Mouse (Mus musculus): ENCODE data around the gene Acss1. TPM values are rescaled to one million over a fixed set of nuclear protein-coding genes. Genes with fewer than 3 reads are reported as not detected.

Gene Acss1
- total and polyA plus RNA-seq, 3 experiments, result 24.8 to 123 (median 67.3) TPM

- Histone ChIP-seq H3K4me1 (ENCODE audit: insufficient read depth, low read depth, low read length) (peaks cover 88% of the 10 kb centered on the region), H3K4me3 (ENCODE audit: low read depth, low read length) (no peak overlapping the region; the same call in 1 of the 2 replicates), H3K27me3 (ENCODE audit: insufficient read depth, low read length) (no peaks in the 10 kb centered on the region), H3K36me3 (replicated peaks) (peaks cover 78% of the 10 kb centered on the region), H3K9me3 (replicated peaks) (no peaks in the 10 kb centered on the region)
- ATAC-seq (ENCODE audit: extremely low read depth, insufficient number of reproducible peaks, low FRiP score, poor library complexity, severe bottlenecking), result no peak
- TF ChIP-seq CTCF (IDR thresholded peaks at IDR 0.05; ENCODE audit: low read depth, low read length) (no peak), GATA1 (IDR thresholded peaks at IDR 0.05; ENCODE audit: borderline replicate concordance, low read length) (no peak), POLR2AphosphoS5 (IDR thresholded peaks at IDR 0.05; ENCODE audit: insufficient replicate concordance, low read depth, low read length) (no peak), GATA2 (IDR thresholded peaks at IDR 0.05; ENCODE audit: borderline replicate concordance, low read depth, low read length) (no peak), TAL1 (conservative IDR thresholded peaks at IDR 0.05; ENCODE audit: low read depth, low read length) (no peak)
- no peak for DNase-seq (ENCODE audit: low spot score)
Measured at GRCm38 (mm10) chr2:150648300-150648895, 19.9 kb downstream of the Acss1 start.

- H3K9me3 ChIP-seq (replicated peaks), result no peaks in the 10 kb centered on the region
- DNase-seq (ENCODE audit: low spot score) (no peak), ATAC-seq (ENCODE audit: extremely low read depth, insufficient number of reproducible peaks, low FRiP score, poor library complexity, severe bottlenecking) (no peak)
- H3K27me3 ChIP-seq (ENCODE audit: insufficient read depth, low read length), result no peaks in the 10 kb centered on the region
- H3K4me3 ChIP-seq (ENCODE audit: low read depth, low read length), result no peak overlapping the region; the same call in 1 of the 2 replicates
- H3K36me3 ChIP-seq (replicated peaks), result peaks cover 78% of the 10 kb centered on the region
- H3K4me1 ChIP-seq (ENCODE audit: insufficient read depth, low read depth, low read length), result peaks cover 82% of the 10 kb centered on the region
- TF ChIP-seq CTCF (IDR thresholded peaks at IDR 0.05; ENCODE audit: low read depth, low read length) (no peak), POLR2AphosphoS5 (IDR thresholded peaks at IDR 0.05; ENCODE audit: insufficient replicate concordance, low read depth, low read length) (no peak), GATA1 (IDR thresholded peaks at IDR 0.05; ENCODE audit: borderline replicate concordance, low read length) (no peak), GATA2 (IDR thresholded peaks at IDR 0.05; ENCODE audit: borderline replicate concordance, low read depth, low read length) (no peak), TAL1 (conservative IDR thresholded peaks at IDR 0.05; ENCODE audit: low read depth, low read length) (no peak)
Measured at GRCm38 (mm10) chr2:150647681-150648299, 20.5 kb downstream of the Acss1 start.

GRCm38 (mm10) chr2:150646411-150647121 is 21.7 kb downstream of the Acss1 start:
- ATAC-seq (ENCODE audit: extremely low read depth, insufficient number of reproducible peaks, low FRiP score, poor library complexity, severe bottlenecking), result peak; percentile 61

GRCm38 (mm10) chr2:150645225-150645624 is 23.1 kb downstream of the Acss1 start:
- DNase-seq (ENCODE audit: low spot score) (no peak), ATAC-seq (ENCODE audit: extremely low read depth, insufficient number of reproducible peaks, low FRiP score, poor library complexity, severe bottlenecking) (no peak)
- Histone ChIP-seq H3K4me3 (ENCODE audit: low read depth, low read length) (no peak overlapping the region), H3K27me3 (ENCODE audit: insufficient read depth, low read length) (no peaks in the 10 kb centered on the region), H3K36me3 (replicated peaks) (peaks cover 85% of the 10 kb centered on the region), H3K4me1 (ENCODE audit: insufficient read depth, low read depth, low read length) (peaks cover 81% of the 10 kb centered on the region), H3K9me3 (replicated peaks) (no peaks in the 10 kb centered on the region)
- TF ChIP-seq GATA2 (IDR thresholded peaks at IDR 0.05; ENCODE audit: borderline replicate concordance, low read depth, low read length), result no peak
- TF ChIP-seq TAL1 (conservative IDR thresholded peaks at IDR 0.05; ENCODE audit: low read depth, low read length), result no peak
- no peak for TF ChIP-seq POLR2AphosphoS5 (IDR thresholded peaks at IDR 0.05; ENCODE audit: insufficient replicate concordance, low read depth, low read length)
- TF ChIP-seq GATA1 (IDR thresholded peaks at IDR 0.05; ENCODE audit: borderline replicate concordance, low read length), result no peak
- no peak for TF ChIP-seq CTCF (IDR thresholded peaks at IDR 0.05; ENCODE audit: low read depth, low read length)

More at GRCm38 (mm10) chr2:150646411-150647121, 21.7 kb downstream of the Acss1 start:
- Histone ChIP-seq H3K4me3 (ENCODE audit: low read depth, low read length) (peak overlapping the region; percentile 58; the same call in 1 of the 2 replicates), H3K36me3 (replicated peaks) (peaks cover 86% of the 10 kb centered on the region), H3K4me1 (ENCODE audit: insufficient read depth, low read depth, low read length) (peaks cover 89% of the 10 kb centered on the region), H3K9me3 (replicated peaks) (no peaks in the 10 kb centered on the region), H3K27me3 (ENCODE audit: insufficient read depth, low read length) (no peaks in the 10 kb centered on the region)
- TF ChIP-seq CTCF (IDR thresholded peaks at IDR 0.05; ENCODE audit: low read depth, low read length) (no peak), POLR2AphosphoS5 (IDR thresholded peaks at IDR 0.05; ENCODE audit: insufficient replicate concordance, low read depth, low read length) (no peak), TAL1 (conservative IDR thresholded peaks at IDR 0.05; ENCODE audit: low read depth, low read length) (peak; percentile 45), GATA2 (IDR thresholded peaks at IDR 0.05; ENCODE audit: borderline replicate concordance, low read depth, low read length) (no peak)
- DNase-seq (ENCODE audit: low spot score), result peak; percentile 18

DNA sequence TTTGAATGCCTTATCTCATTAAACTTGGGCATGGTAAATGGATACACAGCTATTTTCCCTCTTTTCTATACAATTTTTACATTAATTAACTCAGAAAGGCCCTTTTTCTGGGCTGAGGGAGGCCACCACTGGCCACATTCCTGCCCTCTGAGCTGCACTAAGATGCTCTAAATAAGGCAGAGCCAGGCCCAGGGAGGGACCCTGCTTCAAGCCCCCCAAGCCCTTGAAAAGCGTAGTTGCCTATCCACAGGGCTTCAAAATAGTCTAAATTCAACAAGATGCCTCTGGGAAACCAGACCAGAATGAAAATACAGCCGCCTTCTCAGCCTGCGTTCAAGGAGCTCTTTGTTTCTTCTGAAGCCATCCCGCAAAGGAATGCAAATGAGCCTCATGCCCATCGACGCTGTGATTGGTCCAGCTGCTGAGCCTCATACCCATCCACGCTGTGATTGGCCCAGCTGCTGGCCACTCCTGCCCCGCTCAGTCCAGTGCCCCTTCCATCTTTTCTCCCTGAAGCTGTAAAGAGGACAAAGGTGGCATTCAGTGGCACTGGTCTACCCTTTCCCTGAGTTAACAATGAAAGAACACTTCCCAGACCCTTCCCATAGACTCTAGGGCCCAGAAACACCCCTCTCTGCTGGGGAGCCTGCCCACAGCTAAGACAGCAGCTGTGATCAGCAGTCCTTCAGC is 24.4 kb downstream of the Acss1 start:
- H3K27me3 ChIP-seq (ENCODE audit: insufficient read depth, low read length), result no peaks in the 10 kb centered on the region
- TF ChIP-seq GATA2 (IDR thresholded peaks at IDR 0.05; ENCODE audit: borderline replicate concordance, low read depth, low read length), result no peak
- ATAC-seq (ENCODE audit: extremely low read depth, insufficient number of reproducible peaks, low FRiP score, poor library complexity, severe bottlenecking) (no peak), DNase-seq (ENCODE audit: low spot score) (no peak)
- peaks cover 68% of the 10 kb centered on the region for H3K4me1 ChIP-seq (ENCODE audit: insufficient read depth, low read depth, low read length)
- peaks cover 85% of the 10 kb centered on the region for H3K36me3 ChIP-seq (replicated peaks)
- no peak overlapping the region for H3K4me3 ChIP-seq (ENCODE audit: low read depth, low read length)
- no peaks in the 10 kb centered on the region for H3K9me3 ChIP-seq (replicated peaks)

DNA sequence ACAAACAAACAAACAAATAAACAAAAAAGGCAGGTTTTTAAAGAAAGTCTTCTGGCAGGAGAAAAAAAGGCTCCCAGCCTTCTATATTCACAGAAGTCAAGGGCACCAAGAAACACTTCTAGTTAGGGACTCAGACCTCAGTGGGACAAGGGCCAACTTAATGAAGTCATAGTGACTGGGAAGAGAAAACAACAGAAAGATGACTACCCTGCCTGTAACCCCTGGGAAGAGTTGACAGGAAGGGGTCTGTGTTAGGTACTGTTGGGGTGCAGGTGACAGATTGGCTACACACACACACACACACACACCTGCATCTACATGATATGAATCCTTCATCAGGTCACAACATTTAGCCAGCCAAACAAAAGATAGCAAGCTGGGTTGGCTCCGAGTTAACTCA is 25.1 kb downstream of the Acss1 start:
- Histone ChIP-seq H3K4me1 (ENCODE audit: insufficient read depth, low read depth, low read length) (peaks cover 61% of the 10 kb centered on the region), H3K36me3 (replicated peaks) (peaks cover 86% of the 10 kb centered on the region), H3K9me3 (replicated peaks) (no peaks in the 10 kb centered on the region), H3K27me3 (ENCODE audit: insufficient read depth, low read length) (no peaks in the 10 kb centered on the region), H3K4me3 (ENCODE audit: low read depth, low read length) (no peak overlapping the region)
- no peak for ATAC-seq (ENCODE audit: extremely low read depth, insufficient number of reproducible peaks, low FRiP score, poor library complexity, severe bottlenecking)
- no peak for TF ChIP-seq GATA1 (IDR thresholded peaks at IDR 0.05; ENCODE audit: borderline replicate concordance, low read length)
- no peak for TF ChIP-seq GATA2 (IDR thresholded peaks at IDR 0.05; ENCODE audit: borderline replicate concordance, low read depth, low read length)
- TF ChIP-seq CTCF (IDR thresholded peaks at IDR 0.05; ENCODE audit: low read depth, low read length), result no peak
- no peak for TF ChIP-seq POLR2AphosphoS5 (IDR thresholded peaks at IDR 0.05; ENCODE audit: insufficient replicate concordance, low read depth, low read length)
- TF ChIP-seq TAL1 (conservative IDR thresholded peaks at IDR 0.05; ENCODE audit: low read depth, low read length), result no peak
- no peak for DNase-seq (ENCODE audit: low spot score)
